ENCODE assay signal across 10 mouse cellular contexts in the genomic region with DNA sequence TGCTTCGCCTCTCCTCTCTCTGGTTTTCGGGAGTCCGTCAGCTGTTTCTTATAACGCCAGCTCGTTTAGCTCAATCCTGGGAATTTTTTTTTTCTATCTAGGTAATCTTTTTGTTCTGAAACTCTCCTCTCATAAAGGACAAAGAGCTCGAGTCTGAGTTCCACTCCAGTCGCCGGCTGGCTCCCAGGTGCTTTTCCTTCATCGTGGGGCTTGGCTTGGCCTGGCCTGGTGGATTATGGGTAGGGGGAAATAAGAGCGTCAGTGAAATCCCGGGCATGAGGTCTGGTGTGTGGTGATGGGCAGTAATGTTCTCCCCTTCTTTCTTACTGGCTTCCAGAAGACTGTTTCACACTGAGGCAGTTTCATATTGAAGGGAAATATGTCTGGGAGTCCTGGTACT.
A peak's percentile ranks its signal among the peaks of the same experiment; 100 is the strongest.
DNase-seq lines count a peak whose midpoint lies in the region; ATAC-seq and TF ChIP-seq lines count a peak whose summit lies in the region.
"Had no signal": no experiment of that assay in that cellular context is flagged by ENCODE, and none has a peak within 500 bp of the region (broad histone marks: within the 10 kb centered on the region; RNA-seq: fewer than 3 reads in every experiment).

No protein-coding gene starts in this region.

- no peak for TF ChIP-seq POLR2A in kidney, adult 2 months (IDR thresholded peaks at IDR 0.05; ENCODE audit: low read depth, low read length)

- H3K27ac ChIP-seq in kidney, adult 2 months (ENCODE audit: insufficient read depth, low read depth, low read length), result peak overlapping the region; percentile 30; the same call in 1 of the 2 replicates
- peak overlapping the region; percentile 100 for H3K27ac ChIP-seq in embryonic facial prominence, embryonic 13.5 days
- H3K27ac ChIP-seq in hindbrain, embryonic 13.5 days, result peak overlapping the region; percentile 84
- 0 out of 2 replicates have a peak overlapping the region, but pooled peaks have one; percentile 15 for H3K27ac ChIP-seq in midbrain, embryonic 16.5 days (ENCODE audit: low read length)

- H3K4me1 ChIP-seq in kidney, adult 2 months (ENCODE audit: control insufficient read depth, insufficient read depth, low read length), result peaks cover 10% of the 10 kb centered on the region; the same call in 1 of the 2 replicates
- H3K4me1 ChIP-seq in embryonic facial prominence, embryonic 13.5 days, result peaks cover 74% of the 10 kb centered on the region
- peaks cover 28% of the 10 kb centered on the region for H3K4me1 ChIP-seq in hindbrain, embryonic 13.5 days (replicated peaks)
- peaks cover 10% of the 10 kb centered on the region for H3K4me1 ChIP-seq in midbrain, embryonic 16.5 days (ENCODE audit: control insufficient read depth, insufficient read depth, low read length)

- no peak for DNase-seq in kidney, adult 2 months
- DNase-seq in kidney, postnatal 10 days, result no peak
- no peak for DNase-seq in cerebellum, adult 18-20 months
- DNase-seq in adrenal gland, adult 2 months, result no peak
- DNase-seq in right cerebral cortex, adult 18-20 months, result no peak

- H3K4me3 ChIP-seq in kidney, adult 2 months (ENCODE audit: insufficient read depth, low read depth, low read length), result no peak overlapping the region
- H3K4me3 ChIP-seq in embryonic facial prominence, embryonic 13.5 days, result peak overlapping the region; percentile 32; the same call in 1 of the 2 replicates
- H3K4me3 ChIP-seq in hindbrain, embryonic 13.5 days, result no peak overlapping the region
- H3K4me3 ChIP-seq in midbrain, embryonic 16.5 days (ENCODE audit: low read depth, low read length), result no peak overlapping the region

- H3K9ac ChIP-seq in embryonic facial prominence, embryonic 13.5 days, result peak overlapping the region; percentile 60
- 0 out of 2 replicates have a peak overlapping the region, but pooled peaks have one; percentile 39 for H3K9ac ChIP-seq in hindbrain, embryonic 13.5 days
- no peak overlapping the region; the same call in 1 of the 2 replicates for H3K9ac ChIP-seq in midbrain, embryonic 16.5 days (ENCODE audit: low read depth, low read length)

- H3K27me3 ChIP-seq in kidney, adult 2 months (replicated peaks; ENCODE audit: control insufficient read depth, insufficient read depth, low read length), result no peaks in the 10 kb centered on the region
- H3K27me3 ChIP-seq in embryonic facial prominence, embryonic 13.5 days, result no peaks in the 10 kb centered on the region
- no peaks in the 10 kb centered on the region for H3K27me3 ChIP-seq in hindbrain, embryonic 13.5 days
- H3K27me3 ChIP-seq in midbrain, embryonic 16.5 days (ENCODE audit: control insufficient read depth, insufficient read depth, low read depth, low read length), result no peaks in the 10 kb centered on the region
- H3K27me3 ChIP-seq: CH12.LX had no signal

- TF ChIP-seq CTCF in kidney, adult 2 months (conservative IDR thresholded peaks at IDR 0.05; ENCODE audit: insufficient read depth, insufficient read length, low read depth, low read length), result no peak

- no peak for ATAC-seq in embryonic facial prominence, embryonic 13.5 days (ENCODE audit: insufficient number of reproducible peaks, insufficient read depth, low FRiP score, low TSS enrichment, low read depth)
- ATAC-seq in hindbrain, embryonic 13.5 days (ENCODE audit: low FRiP score), result no peak
- ATAC-seq in midbrain, embryonic 16.5 days, result no peak
- ATAC-seq: inflammation-experienced regulatory T-cells, adult 6 months had no signal

- H3K9me3 ChIP-seq in embryonic facial prominence, embryonic 13.5 days, result no peaks in the 10 kb centered on the region
- no peaks in the 10 kb centered on the region for H3K9me3 ChIP-seq in hindbrain, embryonic 13.5 days
- H3K9me3 ChIP-seq in midbrain, embryonic 16.5 days (replicated peaks; ENCODE audit: control insufficient read depth, low read length, poor library complexity, severe bottlenecking), result no peaks in the 10 kb centered on the region

- H3K36me3 ChIP-seq in kidney, adult 2 months (ENCODE audit: control insufficient read depth, insufficient read depth, low read length), result no peaks in the 10 kb centered on the region
- H3K36me3 ChIP-seq in embryonic facial prominence, embryonic 13.5 days, result no peaks in the 10 kb centered on the region
- H3K36me3 ChIP-seq in hindbrain, embryonic 13.5 days, result no peaks in the 10 kb centered on the region
- no peaks in the 10 kb centered on the region for H3K36me3 ChIP-seq in midbrain, embryonic 16.5 days (ENCODE audit: control insufficient read depth, insufficient read depth, low read length)

- WGBS in kidney, adult 2 months, result 49% methylated on average over 11 of the region's 11 CpGs
- WGBS in embryonic facial prominence, embryonic 13.5 days, result 9% methylated on average over 11 of the region's 11 CpGs
- WGBS in hindbrain, embryonic 13.5 days, result 52% methylated on average over 11 of the region's 11 CpGs
- 35% methylated on average over 11 of the region's 11 CpGs for WGBS in midbrain, embryonic 16.5 days

- H3K4me2 ChIP-seq in embryonic facial prominence, embryonic 13.5 days, result peak overlapping the region; percentile 53
- H3K4me2 ChIP-seq in hindbrain, embryonic 13.5 days, result no peak overlapping the region
- no peak overlapping the region for H3K4me2 ChIP-seq in midbrain, embryonic 16.5 days (ENCODE audit: low read length)

Comparison
In these comparisons a context has a peak if more than half of its experiments do, and no peak if none do; other contexts are left out.
1. H3K27ac ChIP-seq: peak in every context shown above with its lines; median percentile 100 in embryonic facial prominence, embryonic 13.5 days; 84 in hindbrain, embryonic 13.5 days; 30 in kidney, adult 2 months; 15 in midbrain, embryonic 16.5 days.